Mouse (Mus musculus) heart, embryonic 13.5 days (tissue): ENCODE data around the gene Tbc1d10c. TPM values are rescaled to one million over a fixed set of nuclear protein-coding genes. Genes with fewer than 3 reads are reported as not detected.

Source experiments
- ATAC-seq: fragments of 200-750 bp; cut with Nextera tagmentation; 2 replicates; pipeline ENCODE4 v1.8.0; 2017; ENCODE audit warnings: moderate TSS enrichment; ENCODE audit not compliant: insufficient number of reproducible peaks, low FRiP score, low TSS enrichment; ENCODE audit errors: extremely low read depth
- H3K27ac ChIP-seq: fragments of 300-500 bp; sonication (generic); replicated peaks from 2 replicates; pipeline ENCODE4 v1.5.1; 2015; ENCODE audit warnings: moderate library complexity, mild to moderate bottlenecking, inconsistent platforms
- H3K27me3 ChIP-seq: fragments of 300-500 bp; sonication (generic); replicated peaks from 2 replicates; pipeline ENCODE4 v1.6.1; 2015; ENCODE audit warnings: mild to moderate bottlenecking, inconsistent platforms
- H3K36me3 ChIP-seq: fragments of 300-500 bp; sonication (generic); 2 replicates; pipeline ENCODE4 v1.6.1; 2015; ENCODE audit warnings: mild to moderate bottlenecking, inconsistent platforms
- H3K4me1 ChIP-seq: fragments of 300-500 bp; sonication (generic); 2 replicates; pipeline ENCODE4 v1.6.1; 2015; ENCODE audit warnings: inconsistent platforms
- H3K4me2 ChIP-seq: fragments of 300-500 bp; sonication (generic); 2 replicates; pipeline ENCODE4 v1.6.1; 2015; ENCODE audit warnings: inconsistent platforms, mild to moderate bottlenecking, moderate library complexity
- H3K4me3 ChIP-seq: fragments of 300-500 bp; sonication (generic); 2 replicates; pipeline ENCODE4 v1.5.1; 2015; ENCODE audit warnings: moderate library complexity, mild to moderate bottlenecking, inconsistent platforms
- H3K9ac ChIP-seq: fragments of 300-500 bp; sonication (generic); 2 replicates; pipeline ENCODE4 v1.6.1; 2015; ENCODE audit warnings: inconsistent platforms, mild to moderate bottlenecking, moderate library complexity
- H3K9me3 ChIP-seq: fragments of 300-500 bp; sonication (generic); 2 replicates; pipeline ENCODE4 v1.6.1; 2016; ENCODE audit warnings: inconsistent platforms
- WGBS: fragments of 180-500 bp; shearing (Covaris S2); methylation state at CpG from one replicate; pipeline ENCODE4 v1.1.7; 2015; ENCODE audit warnings: mixed read lengths; 5-methylcytosine and 5-hydroxymethylcytosine counted together
- polyA plus RNA-seq: library from polyadenylated mRNA; unstranded; fragments of >200 nt; fragmentation: Nextera tagmentation; extraction: Ambion mirVana; gene quantifications from 2 replicates; pipeline ENCODE4 v1.2.1, GENCODE M21; 2015

Gene Tbc1d10c
- polyA plus RNA-seq, 1 experiment from 2014 or later = 2.7 TPM

DNA sequence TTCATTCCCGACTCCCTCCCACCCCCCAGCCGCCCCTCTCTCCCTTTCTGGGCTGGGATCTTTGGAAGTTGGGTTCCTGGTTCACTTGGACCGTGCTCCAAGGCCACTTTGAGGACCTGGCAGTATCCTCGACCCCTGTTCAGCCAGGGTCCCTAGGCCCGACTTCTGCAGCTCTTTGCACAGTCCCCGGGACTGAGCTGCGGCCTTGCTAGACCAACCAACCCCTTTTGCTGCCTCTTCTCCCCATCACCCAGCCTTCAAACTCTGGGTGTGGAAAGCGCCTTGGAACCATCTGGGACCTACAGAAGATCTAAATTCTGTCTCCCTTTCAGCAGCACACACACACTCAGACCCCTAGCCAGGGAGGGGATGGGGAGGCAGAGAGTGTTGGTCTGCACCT, 42.3 kb downstream of the Tbc1d10c start:
- peaks cover 5% of the 10 kb centered on the region; the same call in 1 of the 2 replicates for H3K9me3 ChIP-seq
- peak overlapping the region; percentile 88 for H3K4me2 ChIP-seq
- H3K4me3 ChIP-seq = peak overlapping the region; percentile 84
- 3% methylated on average over 8 of the region's 8 CpGs for WGBS
- H3K27ac ChIP-seq = peak overlapping the region; percentile 76
- H3K9ac ChIP-seq = peak overlapping the region; percentile 91
- ATAC-seq = no peak
- H3K36me3 ChIP-seq = peaks cover 40% of the 10 kb centered on the region
- no peaks in the 10 kb centered on the region for H3K27me3 ChIP-seq
- H3K4me1 ChIP-seq = peaks cover 42% of the 10 kb centered on the region

GRCm38 (mm10) chr19:4148491-4148806, 42.6 kb downstream of the Tbc1d10c start, which contains the start of gene Coro1b:
Gene Coro1b, plus strand, starts transcription at chr19:4148619.
- 0% methylated on average over 30 of the region's 33 CpGs for WGBS

DNA sequence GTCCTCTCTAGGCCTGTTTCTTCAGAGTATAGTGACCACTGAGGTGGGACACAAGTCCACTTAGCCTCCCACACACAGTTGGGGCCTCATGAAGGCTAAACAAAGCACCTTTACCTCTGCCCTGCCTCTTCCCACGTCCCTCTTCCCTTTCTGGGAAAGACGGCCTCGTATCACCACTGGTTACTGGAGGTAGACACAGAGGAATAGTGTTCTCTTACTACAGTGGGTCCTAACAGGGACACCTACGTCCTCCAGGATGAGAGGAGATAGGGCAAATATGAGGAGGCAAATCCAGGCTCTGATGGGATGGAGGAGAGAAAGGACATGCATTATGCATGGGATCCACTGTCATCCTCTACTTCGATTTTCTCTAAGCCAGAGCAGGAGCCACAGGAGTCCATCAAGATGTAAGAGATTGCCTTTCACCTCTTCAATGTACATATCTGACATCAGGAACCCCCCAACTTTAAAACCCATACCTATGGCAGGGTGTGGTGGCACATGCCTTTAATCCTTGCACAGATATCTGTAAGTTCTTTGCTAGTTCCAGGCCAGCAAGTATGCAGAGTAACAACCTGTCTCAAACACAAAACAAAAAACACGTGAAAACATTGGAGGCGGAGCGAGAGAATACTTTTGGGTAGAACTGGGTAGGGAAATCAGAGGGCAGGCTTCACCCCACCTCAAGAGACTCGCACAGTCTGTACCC, 43.1 kb downstream of the Tbc1d10c start:
- Histone ChIP-seq H3K9me3 (peaks cover 5% of the 10 kb centered on the region; the same call in 1 of the 2 replicates), H3K27me3 (no peaks in the 10 kb centered on the region), H3K4me2 (peak overlapping the region; percentile 88), H3K9ac (peak overlapping the region; percentile 91), H3K4me1 (peaks cover 36% of the 10 kb centered on the region), H3K36me3 (peaks cover 31% of the 10 kb centered on the region), H3K4me3 (peak overlapping the region; percentile 84), H3K27ac (peak overlapping the region; percentile 41; the same call in 1 of the 2 replicates)
- 40% methylated on average over 9 of the region's 9 CpGs for WGBS
- ATAC-seq = no peak

More at GRCm38 (mm10) chr19:4148491-4148806, 42.6 kb downstream of the Tbc1d10c start, which contains the start of gene Coro1b:
- peak within 1 kb of the TSS; percentile 91 for H3K9ac ChIP-seq
- no peaks in the 10 kb centered on the region for H3K27me3 ChIP-seq
- peaks cover 36% of the 10 kb centered on the region for H3K36me3 ChIP-seq
- H3K9me3 ChIP-seq = peaks cover 5% of the 10 kb centered on the region; the same call in 1 of the 2 replicates
- peaks cover 41% of the 10 kb centered on the region for H3K4me1 ChIP-seq
- H3K4me2 ChIP-seq = peak within 1 kb of the TSS; percentile 88
- peak within 1 kb of the TSS; percentile 76 for H3K27ac ChIP-seq
- ATAC-seq = peak; percentile 91
- peak within 1 kb of the TSS; percentile 84 for H3K4me3 ChIP-seq

DNA sequence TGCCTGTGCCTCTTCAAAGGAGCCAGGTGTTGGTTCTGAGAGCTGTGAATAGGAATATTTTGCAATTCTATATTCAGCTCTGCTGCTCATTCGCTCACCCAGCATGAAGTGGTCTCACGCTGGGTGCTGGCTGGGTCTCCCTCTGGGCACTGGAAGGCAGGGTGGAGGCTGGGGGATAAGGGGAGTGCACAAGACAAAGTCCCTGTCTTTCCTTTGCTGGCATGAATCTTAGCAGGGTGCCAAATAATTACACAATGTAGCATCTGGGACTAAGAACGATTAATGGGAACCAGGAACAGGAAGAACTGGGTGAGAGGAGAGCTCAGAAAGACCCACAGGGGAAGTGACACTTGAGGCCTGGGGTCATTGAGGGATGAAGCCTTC, 44.1 kb downstream of the Tbc1d10c start:
- peaks cover 22% of the 10 kb centered on the region for H3K36me3 ChIP-seq
- peaks cover 30% of the 10 kb centered on the region for H3K4me1 ChIP-seq
- H3K4me2 ChIP-seq = no peak overlapping the region
- 0 out of 2 replicates have a peak overlapping the region, but pooled peaks have one; percentile 91 for H3K9ac ChIP-seq
- no peak overlapping the region for H3K27ac ChIP-seq
- 49% methylated on average over 3 of the region's 3 CpGs for WGBS
- peaks cover 5% of the 10 kb centered on the region; the same call in 1 of the 2 replicates for H3K9me3 ChIP-seq
- no peaks in the 10 kb centered on the region for H3K27me3 ChIP-seq
- no peak for ATAC-seq
- no peak overlapping the region for H3K4me3 ChIP-seq

DNA sequence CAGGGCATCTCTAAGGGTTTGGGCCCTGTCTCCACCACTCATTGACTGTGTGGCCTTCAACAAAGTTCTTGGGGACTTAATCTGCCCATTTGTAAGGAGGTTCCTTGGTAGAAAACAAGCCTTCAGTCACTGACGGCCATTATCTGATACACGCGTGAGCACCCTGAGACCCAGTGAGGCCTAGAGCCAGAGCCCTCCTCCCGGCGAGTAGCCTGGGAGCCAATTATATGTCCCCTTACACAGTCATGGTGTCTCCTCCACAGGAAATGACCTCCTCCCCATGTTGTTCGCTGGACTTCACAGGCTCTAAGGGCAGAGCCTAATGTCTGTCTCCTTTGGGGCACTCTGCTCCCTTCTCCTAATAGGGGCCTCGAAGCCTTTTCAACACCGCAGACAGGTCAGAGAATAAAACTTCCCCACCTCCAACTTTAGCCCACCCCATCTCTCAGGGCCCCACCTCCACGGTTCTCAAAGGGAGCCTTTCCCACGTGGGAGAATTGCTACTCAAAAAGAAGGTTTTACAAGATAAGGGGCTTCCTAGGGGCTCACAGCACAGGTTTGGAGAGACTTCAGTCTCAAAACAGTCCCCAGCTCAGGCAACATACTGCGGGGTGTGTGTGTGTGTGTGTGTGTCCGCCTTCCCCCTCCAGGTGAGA, 44.6 kb downstream of the Tbc1d10c start:
- WGBS = 60% methylated on average over 12 of the region's 12 CpGs
- no peak for ATAC-seq
- H3K9ac ChIP-seq = no peak overlapping the region

DNA sequence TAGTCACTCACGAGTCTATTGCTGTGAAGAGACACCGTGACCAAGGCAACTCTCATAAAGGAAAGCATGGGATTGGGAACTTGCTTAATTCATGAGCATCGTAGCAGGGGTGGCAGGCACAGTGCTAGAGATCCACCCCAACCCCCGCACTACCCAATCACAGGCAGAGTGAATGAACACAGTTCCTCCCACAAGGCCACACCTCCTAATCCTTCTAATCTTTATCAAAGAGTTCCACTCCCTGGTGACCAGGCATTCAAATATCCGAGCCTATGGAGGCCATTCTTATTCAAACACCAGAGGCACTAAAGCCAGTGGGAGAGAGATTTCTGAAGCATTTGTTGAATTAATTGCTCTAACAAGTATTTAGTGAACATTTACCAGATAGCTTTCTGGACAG, 45.1 kb downstream of the Tbc1d10c start:
- H3K9ac ChIP-seq = no peak overlapping the region
- no peak overlapping the region for H3K27ac ChIP-seq
- ATAC-seq = no peak
- WGBS = 84% methylated on average over 5 of the region's 5 CpGs
- no peak overlapping the region for H3K4me3 ChIP-seq
- H3K36me3 ChIP-seq = peaks cover 12% of the 10 kb centered on the region
- peaks cover 21% of the 10 kb centered on the region for H3K4me1 ChIP-seq
- no peaks in the 10 kb centered on the region for H3K27me3 ChIP-seq
- H3K4me2 ChIP-seq = no peak overlapping the region
- H3K9me3 ChIP-seq = peaks cover 5% of the 10 kb centered on the region; the same call in 1 of the 2 replicates

More for the DNA sequence above, 44.6 kb downstream of the Tbc1d10c start:
- H3K4me1 ChIP-seq = peaks cover 27% of the 10 kb centered on the region
- peaks cover 18% of the 10 kb centered on the region for H3K36me3 ChIP-seq
- H3K27ac ChIP-seq = no peak overlapping the region
- peaks cover 5% of the 10 kb centered on the region; the same call in 1 of the 2 replicates for H3K9me3 ChIP-seq
- H3K4me3 ChIP-seq = no peak overlapping the region
- H3K27me3 ChIP-seq = no peaks in the 10 kb centered on the region
- H3K4me2 ChIP-seq = no peak overlapping the region

DNA sequence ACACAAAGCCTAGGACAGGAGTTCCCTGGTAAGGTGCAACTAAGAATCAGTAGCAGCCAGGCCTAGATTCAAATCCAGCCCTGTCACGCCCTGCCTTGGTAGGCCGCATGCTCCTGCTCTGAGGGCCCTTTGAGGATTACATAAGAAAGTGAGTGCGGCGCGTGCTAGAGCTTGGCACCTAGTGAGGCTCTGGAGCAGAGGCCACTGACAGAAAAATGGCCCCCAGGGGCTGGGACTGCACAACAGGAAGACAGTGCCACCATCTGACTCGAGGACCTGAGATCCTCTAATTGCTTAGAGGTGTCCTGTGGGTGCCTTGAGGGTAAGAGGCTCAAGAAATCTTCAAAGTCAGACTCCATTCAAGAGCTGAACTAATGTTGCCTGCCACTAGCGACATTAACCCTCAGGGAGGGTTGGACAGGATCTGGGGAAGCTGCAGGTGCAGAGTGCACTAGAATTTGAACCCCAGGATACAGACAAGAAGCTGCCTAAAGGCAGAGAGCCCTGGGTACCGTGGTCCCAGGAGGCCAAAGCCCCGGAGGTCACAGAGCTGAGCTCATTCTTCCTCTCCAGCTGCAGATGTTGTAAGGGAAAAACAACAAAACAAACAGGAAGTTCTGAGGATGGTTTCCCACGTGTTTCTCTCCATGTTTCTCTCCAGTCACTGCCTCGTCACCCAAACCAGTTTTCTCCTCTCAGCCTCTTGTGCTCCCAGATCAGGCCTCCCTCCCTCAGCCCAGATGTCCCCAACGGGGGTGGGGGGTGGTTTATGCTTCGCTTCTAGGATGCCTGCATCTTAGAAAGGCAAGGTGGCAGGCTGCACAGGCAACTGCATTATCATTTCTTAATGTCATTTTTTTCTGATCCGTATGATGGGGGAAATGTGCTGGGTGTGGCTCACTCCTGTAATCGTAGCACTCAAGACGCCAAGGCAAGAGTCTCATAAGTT, 46.3 kb downstream of the Tbc1d10c start:
- no peak for ATAC-seq
- Histone ChIP-seq H3K27ac (no peak overlapping the region), H3K4me3 (no peak overlapping the region), H3K4me1 (peaks cover 17% of the 10 kb centered on the region), H3K27me3 (no peaks in the 10 kb centered on the region), H3K9ac (no peak overlapping the region), H3K4me2 (no peak overlapping the region), H3K9me3 (peaks cover 5% of the 10 kb centered on the region; the same call in 1 of the 2 replicates), H3K36me3 (peaks cover 1% of the 10 kb centered on the region)
- WGBS = 74% methylated on average over 16 of the region's 16 CpGs

DNA sequence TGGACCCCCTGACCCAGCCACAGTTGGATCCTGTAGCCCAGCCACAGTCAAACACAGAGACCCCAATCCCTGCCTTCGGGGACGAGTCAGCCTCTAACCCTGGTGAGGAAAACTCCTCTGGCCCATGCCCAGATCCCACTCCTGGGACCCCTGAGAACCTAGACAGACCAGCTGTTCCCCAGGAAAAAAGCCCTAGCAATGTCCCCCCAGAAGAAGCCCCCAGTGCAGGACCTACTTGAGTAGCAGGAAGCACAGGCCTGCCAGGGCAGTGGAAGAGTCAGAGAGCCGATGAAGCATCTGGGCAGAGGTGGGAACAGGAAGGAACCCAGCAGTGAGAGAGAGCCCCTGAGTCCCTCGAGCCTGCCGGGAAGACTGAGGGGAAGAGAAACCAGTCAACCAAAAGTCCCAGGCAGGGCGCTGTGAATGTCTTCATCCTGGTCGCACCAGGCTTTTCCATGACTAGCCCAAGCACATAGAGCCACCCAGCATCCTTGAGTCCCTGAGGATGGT, 47.3 kb downstream of the Tbc1d10c start, which contains the start of gene Cabp4:
Gene Cabp4, minus strand, starts transcription at position 275 of the 510 bp plus-strand sequence.
- WGBS = 67% methylated on average over 7 of the region's 7 CpGs
- peaks cover 8% of the 10 kb centered on the region for H3K4me1 ChIP-seq
- H3K36me3 ChIP-seq = no peaks in the 10 kb centered on the region
- H3K27me3 ChIP-seq = 0 out of 2 replicates have a peak, but pooled peaks cover 4% of the 10 kb centered on the region
- no peak for ATAC-seq
- H3K9ac ChIP-seq = no peak within 1 kb of the TSS
- H3K27ac ChIP-seq = no peak within 1 kb of the TSS
- peaks cover 5% of the 10 kb centered on the region; the same call in 1 of the 2 replicates for H3K9me3 ChIP-seq
- no peak within 1 kb of the TSS for H3K4me3 ChIP-seq
- H3K4me2 ChIP-seq = no peak within 1 kb of the TSS

GRCm38 (mm10) chr19:4142416-4143173, 48.5 kb downstream of the Tbc1d10c start:
- Histone ChIP-seq H3K4me3 (no peak overlapping the region), H3K4me1 (peaks cover 3% of the 10 kb centered on the region; the same call in 1 of the 2 replicates), H3K27ac (no peak overlapping the region), H3K27me3 (0 out of 2 replicates have a peak, but pooled peaks cover 9% of the 10 kb centered on the region), H3K4me2 (no peak overlapping the region), H3K9me3 (peaks cover 5% of the 10 kb centered on the region; the same call in 1 of the 2 replicates), H3K36me3 (no peaks in the 10 kb centered on the region), H3K9ac (no peak overlapping the region)
- ATAC-seq = no peak
- WGBS = 85% methylated on average over 18 of the region's 18 CpGs

- Histone ChIP-seq H3K36me3 (no peaks in the 10 kb centered on the region), H3K9ac (no peak overlapping the region; the same call in none of the 2 replicates), H3K27ac (no peak overlapping the region), H3K4me1 (0 out of 2 replicates have a peak, but pooled peaks cover 3% of the 10 kb centered on the region), H3K27me3 (peaks cover 19% of the 10 kb centered on the region; the same call in 1 of the 2 replicates), H3K9me3 (no peaks in the 10 kb centered on the region), H3K4me2 (no peak overlapping the region), H3K4me3 (no peak overlapping the region)
- WGBS = 71% methylated on average over 6 of the region's 6 CpGs
- no peak for ATAC-seq
These were observed 50.9 kb downstream of the Tbc1d10c start for GRCm38 (mm10) chr19:4140147-4140546.
